Mouse (Mus musculus) CH12.LX (cell line): ENCODE data around the gene Plekhg6. TPM values are rescaled to one million over a fixed set of nuclear protein-coding genes. Genes with fewer than 3 reads are reported as not detected.

ENCODE experiments used
- DNase-seq: peaks from one replicate; pipeline ENCODE4 v3.0.0-alpha.2; 2013; ENCODE audit errors: extremely low read depth
- H3K27ac ChIP-seq: 2 replicates; pipeline ENCODE4 v1.5.1; 2012; ENCODE audit warnings: low read depth, mild to moderate bottlenecking, control low read depth, moderate library complexity; ENCODE audit not compliant: insufficient read depth
- H3K27me3 ChIP-seq: replicated peaks from 2 replicates; pipeline ENCODE3; 2012; ENCODE audit warnings: inconsistent platforms
- H3K36me3 ChIP-seq, 2 experiments: replicated peaks in 1 of 2; 2 replicates each; pipeline versions ENCODE3 to v1.6.1; 2012; ENCODE audit warnings: inconsistent platforms in 1 of 2, low read length in 1 of 2, mild to moderate bottlenecking in 1 of 2, mixed read lengths in 1 of 2, moderate library complexity in 1 of 2; ENCODE audit not compliant: control insufficient read depth in 1 of 2, insufficient read depth in 1 of 2
- H3K4me1 ChIP-seq, 2 experiments: 2 replicates each; pipeline ENCODE4 v1.6.1; 2012; ENCODE audit warnings: inconsistent platforms in 1 of 2, moderate library complexity in 1 of 2; ENCODE audit not compliant: insufficient read depth in 2 of 2, control insufficient read depth in 1 of 2
- H3K4me2 ChIP-seq: 2 replicates; pipeline ENCODE4 v1.6.1; 2012; ENCODE audit warnings: low read depth, mild to moderate bottlenecking, control low read depth; ENCODE audit not compliant: poor library complexity, insufficient read depth, severe bottlenecking
- H3K4me3 ChIP-seq, 3 experiments: fragments of 150-350 bp in 1 of 3; sonication (generic) in 1 of 3; replicated peaks in 1 of 3; 2 replicates each; pipeline versions ENCODE3 to v1.5.1; 2011 to 2012; ENCODE audit warnings: low read depth in 2 of 3, low read length in 2 of 3, mild to moderate bottlenecking in 2 of 3, moderate library complexity in 2 of 3, control low read depth in 1 of 3, improper control_type of control experiment in 1 of 3, inconsistent platforms in 1 of 3, mixed read lengths in 1 of 3; ENCODE audit not compliant: poor library complexity in 1 of 3
- H3K79me2 ChIP-seq: replicated peaks from 2 replicates; pipeline ENCODE4 v1.6.1; 2012; ENCODE audit warnings: mild to moderate bottlenecking, moderate library complexity; ENCODE audit not compliant: control insufficient read depth, poor library complexity, insufficient read depth, severe bottlenecking; ENCODE audit errors: extremely low read depth
- H3K9ac ChIP-seq: 2 replicates; pipeline ENCODE4 v1.6.1; 2012; ENCODE audit warnings: low read depth, mild to moderate bottlenecking, control low read depth, moderate library complexity; ENCODE audit not compliant: insufficient read depth
- H3K9me3 ChIP-seq: replicated peaks from 2 replicates; pipeline ENCODE3; 2012; ENCODE audit warnings: low read length, inconsistent platforms, mixed read lengths
- CHD1 ChIP-seq: IDR thresholded peaks from 2 replicates; pipeline ENCODE4 v1.6.1; 2012; ENCODE audit warnings: low read depth, low read length, improper control_type of control experiment, inconsistent platforms
- CTCF ChIP-seq, 2 experiments: IDR thresholded peaks in 1 of 2; conservative IDR thresholded peaks in 1 of 2; 2 replicates each; pipeline ENCODE4 v1.5.1; 2011 to 2012; ENCODE audit warnings: low read depth in 2 of 2, low read length in 2 of 2, improper control_type of control experiment in 1 of 2, inconsistent platforms in 1 of 2, mild to moderate bottlenecking in 1 of 2, moderate library complexity in 1 of 2
- E2F4 ChIP-seq: IDR thresholded peaks from 2 replicates; pipeline ENCODE4 v1.6.1; 2011; ENCODE audit warnings: low read depth, low read length, improper control_type of control experiment; ENCODE audit not compliant: insufficient replicate concordance
- ELF1 ChIP-seq: IDR thresholded peaks from 2 replicates; pipeline ENCODE4 v1.6.1; 2014; ENCODE audit warnings: low read depth, mild to moderate bottlenecking, inconsistent platforms, low read length, improper control_type of control experiment
- EP300 ChIP-seq: IDR thresholded peaks from 2 replicates; pipeline ENCODE4 v1.6.1; 2011; ENCODE audit warnings: low read length, improper control_type of control experiment
- ETS1 ChIP-seq: conservative IDR thresholded peaks from 2 replicates; pipeline ENCODE4 v1.6.1; 2012; ENCODE audit warnings: low read depth, mild to moderate bottlenecking, inconsistent platforms, low read length, improper control_type of control experiment, moderate library complexity
- GABPA ChIP-seq: IDR thresholded peaks from 2 replicates; pipeline ENCODE4 v1.6.1; 2012; ENCODE audit warnings: low read depth, low read length, improper control_type of control experiment, inconsistent platforms; ENCODE audit not compliant: insufficient replicate concordance
- MYC ChIP-seq: IDR thresholded peaks from 2 replicates; pipeline ENCODE4 v1.6.1; 2011; ENCODE audit warnings: low read depth, mild to moderate bottlenecking, improper control_type of control experiment, low read length
- NELFE ChIP-seq: IDR thresholded peaks from 2 replicates; pipeline ENCODE4 v1.6.1; 2011; ENCODE audit warnings: low read depth, low read length, improper control_type of control experiment
- NRF1 ChIP-seq: IDR thresholded peaks from 2 replicates; pipeline ENCODE4 v1.6.1; 2014; ENCODE audit warnings: low read depth, mild to moderate bottlenecking, inconsistent platforms, low read length, improper control_type of control experiment, moderate library complexity
- POLR2AphosphoS2 ChIP-seq: IDR thresholded peaks from 2 replicates; pipeline ENCODE4 v1.6.1; 2011; ENCODE audit warnings: low read depth, low read length, improper control_type of control experiment
- RAD21 ChIP-seq: IDR thresholded peaks from 2 replicates; pipeline ENCODE4 v1.6.1; 2011; ENCODE audit warnings: low read depth, mild to moderate bottlenecking, low read length, improper control_type of control experiment, moderate library complexity
- RCOR1 ChIP-seq: conservative IDR thresholded peaks from 2 replicates; pipeline ENCODE4 v1.6.1; 2012; ENCODE audit warnings: low read depth, mild to moderate bottlenecking, inconsistent platforms, low read length, improper control_type of control experiment
- SMC3 ChIP-seq: IDR thresholded peaks from 2 replicates; pipeline ENCODE4 v1.6.1; 2011; ENCODE audit warnings: low read depth, low read length, improper control_type of control experiment
- TBP ChIP-seq: conservative IDR thresholded peaks from 2 replicates; pipeline ENCODE4 v1.6.1; 2011; ENCODE audit warnings: low read depth, low read length, improper control_type of control experiment
- TCF12 ChIP-seq: IDR thresholded peaks from 2 replicates; pipeline ENCODE4 v1.6.1; 2014; ENCODE audit warnings: low read depth, mild to moderate bottlenecking, inconsistent platforms, low read length, improper control_type of control experiment
- UBTF ChIP-seq: IDR thresholded peaks from 2 replicates; pipeline ENCODE4 v1.6.1; 2012; ENCODE audit warnings: low read depth, mild to moderate bottlenecking, inconsistent platforms, low read length, improper control_type of control experiment, moderate library complexity
- USF1 ChIP-seq: IDR thresholded peaks from 2 replicates; pipeline ENCODE4 v1.6.1; 2014; ENCODE audit warnings: low read depth, mild to moderate bottlenecking, inconsistent platforms, low read length, improper control_type of control experiment
- ZC3H11A ChIP-seq: IDR thresholded peaks from 2 replicates; pipeline ENCODE4 v1.6.1; 2012; ENCODE audit warnings: low read depth, mild to moderate bottlenecking, inconsistent platforms, low read length, improper control_type of control experiment
- ZMIZ1 ChIP-seq: IDR thresholded peaks from 2 replicates; pipeline ENCODE4 v1.6.1; 2012; ENCODE audit warnings: low read depth, mild to moderate bottlenecking, inconsistent platforms, low read length, improper control_type of control experiment
- dilution Hi-C: fragments of 300-500 bp; cut with MboI; formaldehyde crosslinking; loops from 2 replicates; pipeline ENCODE4 v1.14.3; 2020; ENCODE audit warnings: low sequenced_read_pairs; ENCODE audit not compliant: extremely low pct_unique_long_range_greater_than_20kb, extremely low pct_ligation_motif_present
- in situ Hi-C: fragments of 300-500 bp; cut with MboI; formaldehyde crosslinking; loops from 3 replicates; pipeline ENCODE4 v1.14.3; 2019; ENCODE audit warnings: low sequenced_read_pairs, low pct_ligation_motif_present, low pct_unique_long_range_greater_than_20kb, mixed read lengths
- polyA plus RNA-seq: library from polyadenylated mRNA; unstranded; fragments of >175 nt; gene quantifications from 2 replicates; pipeline ENCODE4 v1.2.1, GENCODE M21; 2012; ENCODE audit warnings: low read depth; ENCODE audit not compliant: insufficient read length
- total RNA-seq, 2 experiments: library from RNA; depleted of rRNA; stranded (reverse); fragments of 300-350 nt in 1 of 2; fragments of >200 nt in 1 of 2; gene quantifications; 2 replicates each; pipeline ENCODE4 v1.2.3; 2012 to 2014

Gene Plekhg6
- total and polyA plus RNA-seq, 3 experiments, result not detected

DNA sequence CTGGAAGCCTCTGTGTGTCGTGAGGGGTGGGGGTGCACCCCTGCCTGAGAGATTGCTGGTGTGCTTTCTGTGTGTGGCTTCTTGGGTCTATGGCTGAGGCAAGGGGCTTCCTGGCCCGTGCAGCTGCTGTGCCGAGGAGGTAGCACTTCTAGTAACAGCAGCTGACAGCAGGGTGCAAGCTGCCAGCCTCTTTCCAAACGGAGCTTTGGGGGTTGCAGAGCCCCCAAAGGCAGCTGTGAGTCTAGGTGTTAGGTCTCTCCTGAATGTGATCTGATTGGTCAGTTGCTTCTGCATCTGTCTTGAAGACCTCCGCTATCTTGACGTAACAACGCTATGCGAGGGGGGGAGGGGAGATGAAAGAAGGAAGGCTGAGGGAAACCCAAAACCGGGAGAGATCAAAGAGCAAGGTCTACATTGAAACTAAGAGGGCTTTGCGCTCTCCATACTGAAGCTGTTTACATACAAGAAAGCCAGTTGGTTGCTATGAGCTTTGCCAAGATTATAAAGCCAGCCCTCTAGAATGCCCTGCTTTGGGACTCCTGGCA, 25.3 kb downstream of the Plekhg6 start:
- H3K4me1 ChIP-seq, result peaks cover 2 to 4% of the 10 kb centered on the region in 2 experiments; a peak in 3 of 4 replicates
- dilution Hi-C loops (no loop called here), in situ Hi-C loops (no loop called here)
- no peak overlapping the region for H3K9ac ChIP-seq
- no peaks in the 10 kb centered on the region for H3K79me2 ChIP-seq
- no peaks in the 10 kb centered on the region for H3K9me3 ChIP-seq
- TF ChIP-seq ZMIZ1 (no peak), RCOR1 (no peak), NELFE (no peak), E2F4 (no peak), MYC (no peak), USF1 (no peak), ELF1 (no peak), ETS1 (no peak), CHD1 (no peak), TCF12 (no peak), CTCF (conservative IDR thresholded peaks at IDR 0.05 in 1 of 2, IDR thresholded peaks at IDR 0.05 in 1 of 2; ENCODE audit: low read depth in 2 of 2, low read length in 2 of 2) (no peak), SMC3 (no peak), TBP (no peak), UBTF (no peak)
- TF ChIP-seq, all 38 proteins: peak for 0
- Histone ChIP-seq H3K27me3 (peaks cover 97% of the 10 kb centered on the region), H3K4me2 (no peak overlapping the region), H3K27ac (no peak overlapping the region), H3K36me3 (no peaks in the 10 kb centered on the region), H3K4me3 (no peak overlapping the region)
- no peak for DNase-seq

- no peaks in the 10 kb centered on the region for H3K36me3 ChIP-seq
- no peak overlapping the region for H3K4me3 ChIP-seq
- no peak overlapping the region for H3K27ac ChIP-seq
- no peak overlapping the region for H3K9ac ChIP-seq
- no peak for TF ChIP-seq RAD21
- TF ChIP-seq GABPA, result no peak
- TF ChIP-seq ZC3H11A, result no peak
- TF ChIP-seq SMC3, result no peak
- TF ChIP-seq NRF1, result no peak
- TF ChIP-seq ELF1, result no peak
- TF ChIP-seq EP300, result no peak
- TF ChIP-seq POLR2AphosphoS2, result no peak
- TF ChIP-seq, all 38 proteins: peak for 0
- Histone ChIP-seq H3K27me3 (peaks cover 97% of the 10 kb centered on the region), H3K9me3 (no peaks in the 10 kb centered on the region), H3K4me1 (no peaks in the 10 kb centered on the region), H3K79me2 (no peaks in the 10 kb centered on the region), H3K4me2 (no peak overlapping the region)
- in situ Hi-C loops (no loop called here), dilution Hi-C loops (no loop called here)
- DNase-seq, result no peak
Observed at GRCm38 (mm10) chr6:125354352-125355151, 26.0 kb downstream of the Plekhg6 start.
